Mouse (Mus musculus) midbrain, embryonic 11.5 days (tissue): ENCODE results near the gene Odf4. TPM values are rescaled to one million over a fixed set of nuclear protein-coding genes. Genes with fewer than 3 reads are reported as not detected.

ENCODE experiments used
- ATAC-seq: fragments of 200-750 bp; cut with Nextera tagmentation; 2 replicates; pipeline ENCODE4 v1.8.0; 2017; ENCODE audit warnings: moderate TSS enrichment, moderate library complexity; ENCODE audit not compliant: low FRiP score
- DNase-seq: peaks from one replicate; pipeline ENCODE4 v3.0.0; 2015; ENCODE audit warnings: low spot score; ENCODE audit errors: missing footprints
- H3K27ac ChIP-seq: fragments of 300-500 bp; sonication (generic); 2 replicates; pipeline ENCODE4 v1.5.1; 2014; ENCODE audit warnings: low read depth, low read length
- H3K27me3 ChIP-seq: fragments of 300-500 bp; sonication (generic); 2 replicates; pipeline ENCODE4 v1.6.1; 2014; ENCODE audit warnings: mild to moderate bottlenecking, low read length, moderate library complexity, mixed read lengths; ENCODE audit not compliant: control insufficient read depth, insufficient read depth
- H3K36me3 ChIP-seq: fragments of 300-500 bp; sonication (generic); 2 replicates; pipeline ENCODE4 v1.6.1; 2014; ENCODE audit warnings: mild to moderate bottlenecking, low read length, moderate library complexity, mixed read lengths; ENCODE audit not compliant: control insufficient read depth, insufficient read depth
- H3K4me1 ChIP-seq: fragments of 300-500 bp; sonication (generic); 2 replicates; pipeline ENCODE4 v1.6.1; 2014; ENCODE audit warnings: low read length; ENCODE audit not compliant: control insufficient read depth, insufficient read depth
- H3K4me2 ChIP-seq: fragments of 300-500 bp; sonication (generic); 2 replicates; pipeline ENCODE4 v1.6.1; 2014; ENCODE audit warnings: mild to moderate bottlenecking, moderate library complexity
- H3K4me3 ChIP-seq: fragments of 300-500 bp; sonication (generic); 2 replicates; pipeline ENCODE4 v1.5.1; 2014; ENCODE audit warnings: low read depth, low read length
- H3K9ac ChIP-seq: fragments of 300-500 bp; sonication (generic); 2 replicates; pipeline ENCODE4 v1.6.1; 2014; ENCODE audit warnings: low read length
- H3K9me3 ChIP-seq: fragments of 300-500 bp; sonication (generic); 2 replicates; pipeline ENCODE4 v1.6.1; 2016; ENCODE audit warnings: low read length; ENCODE audit not compliant: control insufficient read depth
- WGBS: fragments of 180-500 bp; shearing (Covaris S2); extraction: QIAGEN DNeasy Blood & Tissue Kit; methylation state at CpG from one replicate; pipeline ENCODE4 v1.1.7; 2014; 5-methylcytosine and 5-hydroxymethylcytosine counted together
- polyA plus RNA-seq: library from polyadenylated mRNA; unstranded; fragments of >200 nt; fragmentation: Nextera tagmentation; extraction: Ambion mirVana; gene quantifications from 2 replicates; pipeline ENCODE4 v1.2.1, GENCODE M21; 2014

Gene Odf4
- polyA plus RNA-seq, 1 experiment from 2014 or later, result not detected

DNA sequence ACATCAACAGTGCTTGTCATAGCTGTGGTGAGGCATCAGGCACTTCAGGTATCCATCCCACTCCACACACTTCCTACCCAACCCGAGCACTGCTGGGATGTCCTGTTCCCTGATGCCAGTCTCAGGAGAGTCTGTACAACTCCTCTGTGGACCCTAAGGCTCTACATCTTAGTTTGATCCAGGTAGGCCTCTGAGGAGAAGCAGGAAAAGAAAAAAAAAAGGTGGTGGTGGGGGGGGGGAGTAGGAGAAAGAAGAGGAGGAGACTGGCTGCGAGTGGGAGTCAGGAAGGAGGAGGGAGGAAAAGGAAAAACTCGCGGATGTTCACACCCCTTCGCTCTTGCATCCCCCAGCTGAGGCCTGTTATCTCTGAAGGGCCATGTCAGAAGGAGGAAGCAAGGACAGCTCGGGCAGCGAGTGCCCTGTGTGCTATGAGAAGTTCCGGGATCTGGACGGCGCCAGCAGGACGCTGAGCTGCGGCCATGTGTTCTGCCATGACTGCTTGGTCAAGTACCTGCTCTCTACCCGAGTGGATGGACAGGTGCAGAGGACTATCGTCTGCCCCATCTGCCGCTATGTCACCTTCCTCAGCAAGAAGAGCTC lies 34.5 kb downstream of the Odf4 start:
- no peaks in the 10 kb centered on the region for H3K27me3 ChIP-seq
- no peak overlapping the region; the same call in 1 of the 2 replicates for H3K9ac ChIP-seq
- no peak overlapping the region for H3K4me2 ChIP-seq
- no peaks in the 10 kb centered on the region for H3K4me1 ChIP-seq
- no peak overlapping the region for H3K27ac ChIP-seq
- H3K36me3 ChIP-seq, result no peaks in the 10 kb centered on the region
- no peak overlapping the region for H3K4me3 ChIP-seq
- no peak for DNase-seq
- no peak for ATAC-seq
- H3K9me3 ChIP-seq, result no peaks in the 10 kb centered on the region
- 83% methylated on average over 15 of the region's 15 CpGs for WGBS

DNA sequence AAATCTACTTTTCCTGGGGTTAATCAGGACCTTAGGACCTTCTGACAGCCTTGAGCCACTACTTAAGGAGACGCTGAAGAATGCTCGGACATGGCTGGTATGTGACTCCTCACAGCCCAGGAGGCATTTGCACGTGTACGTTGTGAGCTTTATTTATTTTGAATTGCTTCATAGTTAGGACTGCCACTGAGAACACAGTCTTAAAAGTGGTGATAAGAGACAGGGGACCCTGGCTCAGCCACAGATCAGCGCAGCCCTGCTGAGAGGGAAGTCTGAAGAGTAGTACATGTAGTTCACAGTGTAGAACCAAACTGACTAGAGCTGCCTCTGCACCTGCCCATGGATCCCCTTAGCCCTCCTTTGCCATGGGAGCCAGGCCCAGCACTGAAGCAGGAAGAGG lies 35.1 kb downstream of the Odf4 start:
- no peak overlapping the region for H3K4me2 ChIP-seq
- no peaks in the 10 kb centered on the region for H3K9me3 ChIP-seq
- 82% methylated on average over 5 of the region's 5 CpGs for WGBS
- no peak overlapping the region for H3K27ac ChIP-seq
- H3K9ac ChIP-seq, result no peak overlapping the region
- no peaks in the 10 kb centered on the region for H3K27me3 ChIP-seq
- no peak overlapping the region for H3K4me3 ChIP-seq
- no peaks in the 10 kb centered on the region for H3K36me3 ChIP-seq
- H3K4me1 ChIP-seq, result no peaks in the 10 kb centered on the region
- ATAC-seq (no peak), DNase-seq (peak; percentile 51)

DNA sequence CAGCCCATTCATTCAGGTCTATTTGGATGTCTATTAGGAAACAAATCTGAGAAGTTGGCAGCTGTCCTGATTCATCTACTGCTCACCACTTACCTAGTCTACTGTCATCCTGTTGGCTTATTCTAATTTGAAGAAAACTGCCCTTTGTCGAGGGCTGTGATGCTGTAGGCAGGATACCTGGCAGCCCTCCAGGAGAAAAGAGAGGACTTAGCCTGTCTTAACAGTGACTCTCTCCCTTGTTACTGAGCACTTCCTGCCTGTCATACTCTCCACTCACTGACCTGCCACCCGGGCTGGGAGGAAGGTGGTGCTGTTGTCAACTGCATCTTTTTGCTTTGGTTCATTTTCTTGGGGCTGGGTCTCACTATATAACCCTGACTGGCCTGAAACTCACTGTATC lies 36.3 kb downstream of the Odf4 start:
- Histone ChIP-seq H3K27me3 (no peaks in the 10 kb centered on the region), H3K9me3 (no peaks in the 10 kb centered on the region), H3K4me1 (no peaks in the 10 kb centered on the region), H3K4me3 (no peak overlapping the region), H3K36me3 (no peaks in the 10 kb centered on the region), H3K27ac (no peak overlapping the region), H3K4me2 (no peak overlapping the region), H3K9ac (no peak overlapping the region)
- peak; percentile 10 for DNase-seq
- ATAC-seq, result no peak
- 66% methylated on average over 2 of the region's 2 CpGs for WGBS

DNA sequence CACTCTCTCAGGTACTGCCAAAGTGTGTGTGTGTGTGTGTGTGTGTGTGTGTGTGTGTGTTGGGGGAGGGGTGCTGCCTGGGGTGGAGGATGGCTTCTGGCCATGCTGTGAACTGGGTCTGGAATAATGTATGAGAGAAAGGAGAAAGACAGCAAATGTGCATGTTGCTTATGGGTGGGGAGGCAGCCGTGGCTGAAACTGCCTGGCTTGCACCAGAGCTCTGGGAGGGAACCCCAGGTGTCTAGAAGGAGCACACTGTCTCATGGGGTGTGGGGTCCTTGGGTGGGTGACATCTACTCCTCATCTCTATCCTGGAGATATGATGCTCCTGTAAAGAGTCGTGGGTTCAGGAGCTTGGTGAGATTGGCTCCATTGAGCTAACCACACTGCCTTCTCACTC lies 38.2 kb downstream of the Odf4 start:
- ATAC-seq, result no peak
- H3K4me3 ChIP-seq, result no peak overlapping the region
- no peak overlapping the region for H3K27ac ChIP-seq
- no peak overlapping the region for H3K9ac ChIP-seq
- 78% methylated on average over 2 of the region's 2 CpGs for WGBS
- H3K4me2 ChIP-seq, result no peak overlapping the region
- no peaks in the 10 kb centered on the region for H3K4me1 ChIP-seq
- peak; percentile 51 for DNase-seq
- H3K36me3 ChIP-seq, result no peaks in the 10 kb centered on the region
- H3K27me3 ChIP-seq, result no peaks in the 10 kb centered on the region
- H3K9me3 ChIP-seq, result no peaks in the 10 kb centered on the region

DNA sequence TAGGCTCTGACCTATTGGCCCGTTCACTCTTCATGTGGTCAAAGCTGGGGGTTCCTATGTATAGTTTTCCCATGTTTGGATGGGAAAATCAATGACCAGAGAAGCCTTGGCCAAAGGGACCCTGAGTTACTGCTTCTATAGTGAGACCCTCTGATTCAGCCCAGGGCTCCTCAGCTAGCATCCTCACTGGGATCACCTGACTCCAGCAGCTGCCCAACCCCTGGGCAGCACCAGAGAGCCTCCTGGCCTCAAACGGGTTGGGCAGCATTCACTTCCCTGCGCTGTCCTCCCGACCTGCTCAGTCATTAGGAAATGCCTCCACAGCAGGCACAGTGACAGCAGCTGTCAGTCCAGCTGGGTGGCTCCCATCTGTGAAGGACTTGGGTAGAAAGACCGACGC lies 38.6 kb downstream of the Odf4 start, which contains the start of gene Rnf222:
Gene Rnf222 (plus strand): TSS at position 301 of the 400 bp plus-strand sequence.
- ATAC-seq, result no peak
- H3K4me1 ChIP-seq, result no peaks in the 10 kb centered on the region
- 58% methylated on average over 6 of the region's 6 CpGs for WGBS

DNA sequence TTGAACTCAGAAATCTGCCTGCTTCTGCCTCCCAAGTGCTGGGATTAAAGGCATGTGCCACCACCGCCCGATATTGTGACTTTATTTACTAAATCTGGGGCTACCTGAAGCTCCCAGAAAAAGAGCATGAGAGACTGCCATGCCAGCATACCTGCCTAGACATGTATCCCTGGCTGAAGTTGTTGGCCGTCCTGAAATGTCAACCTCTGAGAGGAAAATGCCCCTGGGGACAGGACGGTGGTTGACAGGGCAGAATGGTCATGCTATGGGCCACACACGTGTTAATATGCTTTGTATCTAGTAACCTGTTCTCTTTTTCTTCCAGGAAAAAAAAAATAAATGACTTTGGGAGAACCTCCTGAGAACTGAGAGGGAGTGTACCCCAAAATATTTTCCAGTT lies 40.8 kb downstream of the Odf4 start:
- WGBS, result 91% methylated on average over 5 of the region's 5 CpGs
- no peaks in the 10 kb centered on the region for H3K27me3 ChIP-seq
- no peak overlapping the region for H3K4me2 ChIP-seq
- H3K9me3 ChIP-seq, result no peaks in the 10 kb centered on the region
- no peaks in the 10 kb centered on the region for H3K4me1 ChIP-seq
- H3K9ac ChIP-seq, result no peak overlapping the region
- ATAC-seq, result no peak
- no peaks in the 10 kb centered on the region for H3K36me3 ChIP-seq
- H3K4me3 ChIP-seq, result no peak overlapping the region
- DNase-seq, result peak; percentile 80
- no peak overlapping the region for H3K27ac ChIP-seq

More for the DNA sequence above, 38.6 kb downstream of the Odf4 start, which contains the start of gene Rnf222:
- DNase-seq, result no peak
- H3K4me3 ChIP-seq, result no peak within 1 kb of the TSS
- no peaks in the 10 kb centered on the region for H3K9me3 ChIP-seq
- no peaks in the 10 kb centered on the region for H3K27me3 ChIP-seq
- no peak within 1 kb of the TSS for H3K4me2 ChIP-seq
- H3K27ac ChIP-seq, result no peak within 1 kb of the TSS
- H3K9ac ChIP-seq, result no peak within 1 kb of the TSS
- no peaks in the 10 kb centered on the region for H3K36me3 ChIP-seq

DNA sequence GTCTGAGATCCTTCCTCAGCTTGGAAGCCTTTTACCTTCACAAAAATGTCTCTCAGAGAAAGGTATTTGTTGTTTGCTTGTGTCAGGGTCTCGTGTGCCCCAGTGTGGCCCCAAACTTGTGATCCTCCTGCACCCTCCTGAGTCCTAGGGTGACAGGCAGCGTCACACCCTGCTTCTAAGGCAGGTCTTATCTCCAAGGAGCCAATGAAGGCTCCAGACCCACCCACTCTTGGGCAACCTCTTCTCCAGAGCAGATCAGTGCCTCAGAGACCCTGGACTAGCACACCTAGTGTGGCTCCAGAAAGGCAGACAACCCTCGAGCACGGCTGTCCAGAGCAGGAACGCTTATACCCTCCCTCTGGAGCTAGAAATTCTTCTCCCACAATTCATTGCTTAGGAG lies 42.5 kb downstream of the Odf4 start:
- 75% methylated on average over 5 of the region's 5 CpGs for WGBS
- no peaks in the 10 kb centered on the region for H3K27me3 ChIP-seq
- DNase-seq, result peak; percentile 37
- no peak overlapping the region for H3K4me2 ChIP-seq
- no peak overlapping the region for H3K9ac ChIP-seq
- no peak overlapping the region for H3K27ac ChIP-seq
- H3K36me3 ChIP-seq, result no peaks in the 10 kb centered on the region
- H3K9me3 ChIP-seq, result no peaks in the 10 kb centered on the region
- no peak for ATAC-seq
- no peak overlapping the region for H3K4me3 ChIP-seq
- no peaks in the 10 kb centered on the region for H3K4me1 ChIP-seq

DNA sequence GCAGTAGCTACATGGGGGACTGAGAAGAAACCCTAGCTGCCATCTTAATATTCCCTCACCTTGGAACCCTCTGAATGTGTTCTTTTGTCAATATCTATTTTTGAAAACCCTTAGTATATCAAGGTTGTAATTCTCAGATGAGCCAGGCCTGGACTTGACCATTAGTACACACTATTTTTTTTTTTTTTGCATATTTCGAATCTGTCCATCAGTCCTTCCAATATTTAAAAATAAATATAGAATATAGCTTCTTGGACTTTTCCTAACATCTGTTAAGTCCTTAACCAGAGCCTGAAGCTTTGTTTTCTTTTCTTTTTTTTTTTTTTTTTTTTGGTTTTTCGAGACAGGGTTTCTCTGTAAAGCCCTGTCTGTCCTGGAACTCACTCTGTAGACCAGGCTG lies 43.0 kb downstream of the Odf4 start:
- ATAC-seq, result no peak
- Histone ChIP-seq H3K9ac (no peak overlapping the region), H3K36me3 (no peaks in the 10 kb centered on the region), H3K4me3 (no peak overlapping the region), H3K27me3 (no peaks in the 10 kb centered on the region), H3K4me2 (no peak overlapping the region), H3K4me1 (no peaks in the 10 kb centered on the region), H3K9me3 (no peaks in the 10 kb centered on the region), H3K27ac (no peak overlapping the region)
- 82% methylated on average over 2 of the region's 2 CpGs for WGBS
- no peak for DNase-seq

DNA sequence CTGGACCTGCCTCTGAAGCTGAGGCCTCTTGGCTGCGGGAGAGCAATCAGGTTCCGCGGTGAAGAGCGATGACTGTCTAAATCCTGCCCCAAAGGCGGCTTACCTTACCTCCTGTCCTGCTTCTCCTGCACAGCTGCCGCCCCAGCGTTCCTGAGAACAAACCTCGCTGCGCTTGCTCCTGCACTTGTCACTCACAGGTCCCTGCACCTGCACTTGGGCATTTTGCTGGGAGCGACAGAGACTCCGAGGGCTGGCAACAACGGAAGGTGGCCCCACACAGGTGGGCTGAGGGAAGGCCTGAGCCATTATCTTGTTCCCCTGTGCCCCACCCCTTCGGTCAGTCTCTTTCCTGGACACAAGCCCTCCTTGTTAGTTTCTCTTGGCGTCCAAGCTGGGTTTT lies 44.8 kb downstream of the Odf4 start:
- DNase-seq (peak; percentile 21), ATAC-seq (no peak)
- Histone ChIP-seq H3K27ac (no peak overlapping the region), H3K4me1 (no peaks in the 10 kb centered on the region), H3K36me3 (no peaks in the 10 kb centered on the region), H3K4me2 (no peak overlapping the region), H3K9me3 (no peaks in the 10 kb centered on the region), H3K27me3 (no peaks in the 10 kb centered on the region), H3K4me3 (no peak overlapping the region), H3K9ac (no peak overlapping the region)
- 21% methylated on average over 14 of the region's 14 CpGs for WGBS
